Mouse (Mus musculus) MEL (cell line): Measurements from ENCODE around the gene Pard3.

Experiments used
- CTCF ChIP-seq, 3 experiments: IDR thresholded peaks in 2 of 3; conservative IDR thresholded peaks in 1 of 3; 2 replicates each; pipeline ENCODE4 v1.5.1; 2011 to 2012; ENCODE audit warnings: low read length in 3 of 3, low read depth in 2 of 3, mild to moderate bottlenecking in 2 of 3, improper control_type of control experiment in 1 of 3, inconsistent platforms in 1 of 3, mixed read lengths in 1 of 3, moderate library complexity in 1 of 3; ENCODE audit not compliant: control insufficient read depth in 1 of 3, insufficient read depth in 1 of 3, poor library complexity in 1 of 3, severe bottlenecking in 1 of 3
- E2F4 ChIP-seq: IDR thresholded peaks from 2 replicates; pipeline ENCODE4 v1.6.1; 2011; ENCODE audit warnings: low read depth, low read length, improper control_type of control experiment, borderline replicate concordance
- NELFE ChIP-seq: IDR thresholded peaks from 2 replicates; pipeline ENCODE4 v1.6.1; 2011; ENCODE audit warnings: low read depth, low read length, improper control_type of control experiment
- POLR2A ChIP-seq, 2 experiments: IDR thresholded peaks; 2 replicates each; pipeline ENCODE4 v1.6.1; 2011 to 2012; ENCODE audit warnings: low read length in 2 of 2, mild to moderate bottlenecking in 2 of 2, control low read depth in 1 of 2, improper control_type of control experiment in 1 of 2, low read depth in 1 of 2, moderate library complexity in 1 of 2; ENCODE audit not compliant: control insufficient read depth in 1 of 2, insufficient read depth in 1 of 2, poor library complexity in 1 of 2
- SMC3 ChIP-seq: IDR thresholded peaks from 2 replicates; pipeline ENCODE4 v1.6.1; 2011; ENCODE audit warnings: low read depth, low read length, improper control_type of control experiment
- UBTF ChIP-seq: IDR thresholded peaks from 2 replicates; pipeline ENCODE4 v1.6.1; 2012; ENCODE audit warnings: low read depth, mild to moderate bottlenecking, inconsistent platforms, low read length, improper control_type of control experiment, moderate library complexity, borderline replicate concordance; ENCODE audit not compliant: insufficient read depth
- ZC3H11A ChIP-seq: IDR thresholded peaks from 2 replicates; pipeline ENCODE4 v1.6.1; 2012; ENCODE audit warnings: low read depth, mild to moderate bottlenecking, inconsistent platforms, low read length, improper control_type of control experiment

- TF ChIP-seq CTCF (IDR thresholded peaks at IDR 0.05 in 2 of 3, conservative IDR thresholded peaks at IDR 0.05 in 1 of 3; ENCODE audit: control insufficient read depth in 1 of 3, insufficient read depth in 1 of 3, low read depth in 2 of 3, low read length in 3 of 3, poor library complexity in 1 of 3, severe bottlenecking in 1 of 3): no peak
- TF ChIP-seq UBTF: no peak
- no peak for TF ChIP-seq NELFE
- TF ChIP-seq POLR2A (IDR thresholded peaks at IDR 0.05; ENCODE audit: control insufficient read depth in 1 of 2, insufficient read depth in 1 of 2, low read depth in 1 of 2, low read length in 2 of 2, poor library complexity in 1 of 2): no peak
- TF ChIP-seq ZC3H11A: no peak
- no peak for TF ChIP-seq E2F4
- no peak for TF ChIP-seq SMC3
Observed at GRCm38 (mm10) chr8:127087434-127087833, 23.7 kb downstream of the Pard3 start.
